Mouse (Mus musculus) frontal cortex, adult 2 months (tissue): ENCODE measurements around the gene Lsm2. TPM values are rescaled to one million over a fixed set of nuclear protein-coding genes. Genes with fewer than 3 reads are reported as not detected.
"Not testable (repeated sequence)": the region's sequence is repeated elsewhere in the genome, so short reads cannot be mapped to it uniquely, and the experiment has no call there.

Source experiments
- DNase-seq, 2 experiments: peaks; one replicate each; pipeline ENCODE4 v3.0.0; 2022; ENCODE audit warnings: low spot score in 1 of 2; ENCODE audit errors: extremely low spot score in 1 of 2
- polyA plus RNA-seq: library from polyadenylated mRNA; depleted of rRNA; stranded (reverse); fragments of >200 nt; gene quantifications from 2 replicates; pipeline ENCODE4 v1.2.3, GENCODE M21; 2012

Lsm2 gene
- polyA plus RNA-seq, 1 experiment = 49.7 TPM

DNA sequence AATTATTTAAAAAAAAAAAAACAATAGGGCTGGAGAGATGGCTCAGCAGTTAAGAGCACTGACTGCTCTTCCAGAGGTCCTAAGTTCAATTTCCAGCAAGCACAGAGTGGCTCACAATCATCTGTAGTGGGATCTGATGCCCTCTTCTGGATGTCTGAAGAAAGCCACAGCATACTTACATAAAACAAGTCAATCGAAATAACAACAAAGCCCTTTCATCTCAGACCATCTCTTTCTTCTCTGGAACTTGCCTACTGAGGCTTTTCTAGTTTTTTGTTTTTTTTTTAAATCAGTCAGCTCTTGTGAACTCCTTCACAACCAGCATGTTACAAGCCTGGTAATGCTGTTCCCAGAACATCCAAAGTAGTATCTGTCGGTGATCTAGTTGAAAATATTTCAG, 1.0 kb upstream of the Lsm2 start:
- peak in 1 of 2 experiments; percentile 65 for DNase-seq

DNA sequence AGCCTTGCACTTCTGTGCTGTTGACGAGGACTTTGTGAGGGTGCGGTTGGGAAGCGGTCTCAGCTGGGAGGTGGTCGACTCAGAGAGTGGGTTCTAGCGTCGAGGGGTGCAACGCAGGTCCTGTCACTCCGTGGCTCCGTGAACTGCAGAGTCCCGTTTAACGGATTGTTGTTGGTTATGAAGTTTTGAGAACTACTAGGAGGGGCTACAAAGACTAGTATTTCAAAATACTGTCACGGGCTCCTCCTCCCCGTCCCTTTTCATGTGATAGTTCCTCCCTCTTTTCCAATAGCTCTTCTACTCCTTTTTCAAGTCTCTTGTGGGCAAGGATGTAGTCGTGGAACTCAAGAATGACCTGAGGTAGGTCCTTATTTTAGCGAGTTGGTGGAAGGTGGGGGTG, 666 bp downstream of the Lsm2 start:
- no peak for DNase-seq

DNA sequence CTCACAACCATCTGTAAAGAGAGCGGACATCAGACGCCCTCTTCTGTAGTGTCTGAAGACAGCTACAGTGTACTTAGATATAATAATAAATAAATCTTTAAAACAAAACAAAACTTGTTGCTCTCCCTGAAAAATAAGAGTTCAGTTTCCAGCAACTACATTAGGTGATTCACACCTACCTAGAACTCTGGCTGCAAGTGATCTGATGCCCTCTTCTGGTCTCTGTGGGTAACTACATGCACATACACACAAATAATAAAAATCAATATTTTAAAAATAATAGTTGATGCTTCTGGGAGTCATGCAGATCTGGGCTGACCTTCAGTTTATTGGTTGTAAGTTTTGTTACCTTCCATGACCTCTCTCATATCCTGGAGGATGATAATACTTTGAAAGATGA, 2.6 kb downstream of the Lsm2 start:
- peak in 1 of 2 experiments; percentile 32 for DNase-seq

DNA sequence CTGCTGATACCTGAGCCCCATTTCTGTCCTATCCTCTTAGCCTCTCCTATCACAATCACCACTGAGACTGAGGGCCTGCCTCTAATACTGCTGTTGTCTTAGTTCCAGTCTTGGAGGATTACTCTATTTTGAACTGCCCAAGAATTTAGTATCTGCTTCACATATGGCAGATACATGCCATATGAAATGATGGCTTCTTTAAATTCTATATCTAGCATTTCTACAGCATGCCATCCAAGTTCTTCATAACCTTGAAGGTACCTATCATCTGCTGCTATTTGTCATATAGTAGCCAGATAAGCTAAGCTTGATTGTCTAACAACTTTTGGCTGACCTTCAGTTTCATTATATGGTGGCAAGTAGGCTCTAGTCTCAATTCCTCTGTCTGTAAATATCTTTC, 13.1 kb downstream of the Lsm2 start:
- no peak for DNase-seq

DNA sequence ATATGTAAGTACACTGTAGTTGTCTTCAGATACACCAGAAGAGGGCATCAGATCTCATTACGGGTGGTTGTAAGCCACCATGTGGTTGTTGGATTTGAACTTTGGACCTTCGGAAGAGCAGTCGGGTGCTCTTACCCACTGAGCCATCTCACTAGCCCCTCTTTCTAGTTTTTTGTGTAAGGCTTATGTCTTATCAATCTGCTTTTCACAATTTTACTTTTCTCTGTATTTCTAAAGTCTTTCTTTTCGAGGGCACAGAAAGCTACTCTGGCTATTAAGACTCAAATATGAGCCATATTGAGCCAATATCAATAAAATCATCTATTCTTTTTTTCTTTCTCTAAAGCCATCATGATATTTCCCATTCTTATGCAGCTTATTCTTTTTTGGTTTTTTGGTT, 13.5 kb downstream of the Lsm2 start:
- DNase-seq = not testable (repeated sequence)

DNA sequence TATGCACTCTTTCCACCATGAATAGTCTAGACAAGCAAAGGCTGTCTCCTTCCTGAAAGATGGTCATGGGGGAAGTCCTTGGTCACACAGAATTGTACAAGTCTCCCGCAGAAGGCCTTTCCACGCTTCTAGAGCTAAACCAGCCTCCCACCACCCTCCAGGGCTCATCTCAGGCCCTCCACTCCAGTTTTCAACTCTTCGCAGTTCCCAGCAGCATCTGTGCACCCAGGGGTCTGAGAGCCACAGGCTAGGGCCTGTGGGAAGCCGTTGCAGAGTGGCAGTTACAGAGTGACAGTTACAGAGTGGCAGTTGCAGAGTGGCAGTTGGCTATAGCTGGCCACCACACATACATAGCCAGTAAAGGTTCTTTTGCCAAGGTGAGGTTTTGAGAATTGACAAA, 14.3 kb downstream of the Lsm2 start:
- not testable (repeated sequence) for DNase-seq

DNA sequence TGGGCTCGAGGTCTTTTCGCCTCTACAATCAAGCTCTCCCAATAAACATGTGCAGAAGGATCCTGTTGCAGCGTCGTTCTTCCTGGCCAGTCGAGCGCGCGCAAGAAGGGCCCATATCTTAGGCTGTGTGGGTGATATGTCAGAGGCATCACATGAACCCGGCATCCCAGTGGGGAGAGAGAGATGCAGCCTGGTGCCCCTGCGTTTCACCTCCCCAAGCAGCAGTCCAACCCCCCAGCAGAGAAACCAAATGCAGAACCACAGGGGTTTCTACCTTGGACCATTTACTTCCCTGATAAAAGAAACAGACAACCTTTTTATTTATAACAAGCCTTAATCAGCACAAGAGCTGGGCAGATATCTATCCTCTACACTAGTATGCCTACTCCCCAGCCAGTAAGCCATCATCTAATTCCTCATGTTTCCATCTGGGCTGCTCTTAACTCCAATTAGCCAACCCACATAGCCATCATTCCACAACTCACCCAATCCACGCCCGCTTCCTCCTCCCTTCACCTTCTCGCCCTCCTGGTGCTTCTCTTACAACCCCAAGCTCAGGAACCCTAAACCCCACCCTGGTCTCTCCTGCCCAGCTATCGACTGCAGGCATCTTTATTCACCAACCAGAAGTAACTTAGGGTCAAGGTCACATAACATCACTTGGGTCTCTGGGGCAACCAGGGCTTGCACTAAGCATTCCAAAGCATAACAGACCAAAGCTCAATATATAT, 14.9 kb downstream of the Lsm2 start:
- no peak for DNase-seq

DNA sequence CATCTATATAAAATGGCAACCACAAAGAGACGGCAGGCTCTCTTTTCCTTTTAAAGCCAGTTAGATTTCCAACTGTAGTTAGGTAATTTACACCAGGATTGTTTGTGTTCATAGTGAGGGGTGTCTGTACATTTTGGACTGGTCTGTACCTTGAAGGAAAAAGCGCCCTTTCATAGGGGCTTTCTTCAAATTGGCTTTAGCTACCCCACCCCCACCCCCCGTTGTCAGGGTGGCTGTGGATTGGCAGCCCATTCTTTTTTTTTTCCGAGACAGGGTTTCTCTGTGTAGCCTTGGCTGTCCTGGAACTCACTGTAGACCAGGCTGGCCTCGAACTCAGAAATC, 15.5 kb downstream of the Lsm2 start:
- DNase-seq = no peak

DNA sequence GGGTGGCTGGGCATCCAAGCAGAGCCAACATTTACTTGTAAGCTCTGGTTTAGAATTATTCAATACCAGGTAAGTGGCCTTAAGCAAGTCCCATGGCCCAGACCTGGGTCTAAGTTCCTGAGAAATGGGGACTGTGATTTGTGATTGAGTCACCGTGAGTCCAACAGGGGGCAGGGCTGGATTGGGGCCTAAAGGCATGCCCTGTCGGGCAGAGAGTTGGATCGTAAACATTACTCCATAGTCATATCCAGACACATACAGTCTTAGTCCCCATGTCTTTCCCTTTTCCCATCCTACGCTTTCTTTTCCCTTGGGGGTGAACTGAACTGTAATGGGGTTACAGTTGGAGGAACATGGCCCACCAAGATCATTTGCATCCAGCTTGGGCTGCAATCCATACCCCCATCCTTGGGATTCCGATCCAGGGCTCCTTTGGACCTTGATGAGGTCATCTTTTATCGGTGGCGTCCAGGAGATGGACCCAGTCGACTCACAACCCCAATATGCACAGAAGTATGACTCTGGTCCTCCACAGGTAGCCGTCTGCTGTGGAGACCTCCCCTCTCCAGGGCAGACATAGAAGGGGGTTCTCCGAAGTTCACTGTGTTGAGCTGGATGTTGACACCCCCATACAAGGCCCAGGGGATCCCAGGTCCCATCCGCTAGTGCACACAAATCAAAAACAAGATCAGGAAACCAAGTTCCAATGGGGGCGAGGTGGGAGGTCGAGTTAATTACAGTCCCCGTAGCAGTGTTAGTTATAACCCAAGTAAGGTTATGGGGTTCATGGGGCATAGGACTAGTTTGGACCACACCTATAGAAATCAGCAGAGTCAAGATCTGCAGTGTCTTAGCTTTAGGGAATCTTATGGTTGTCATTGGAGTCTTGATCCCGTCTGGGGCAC, 17.1 kb downstream of the Lsm2 start:
- DNase-seq = no peak

DNA sequence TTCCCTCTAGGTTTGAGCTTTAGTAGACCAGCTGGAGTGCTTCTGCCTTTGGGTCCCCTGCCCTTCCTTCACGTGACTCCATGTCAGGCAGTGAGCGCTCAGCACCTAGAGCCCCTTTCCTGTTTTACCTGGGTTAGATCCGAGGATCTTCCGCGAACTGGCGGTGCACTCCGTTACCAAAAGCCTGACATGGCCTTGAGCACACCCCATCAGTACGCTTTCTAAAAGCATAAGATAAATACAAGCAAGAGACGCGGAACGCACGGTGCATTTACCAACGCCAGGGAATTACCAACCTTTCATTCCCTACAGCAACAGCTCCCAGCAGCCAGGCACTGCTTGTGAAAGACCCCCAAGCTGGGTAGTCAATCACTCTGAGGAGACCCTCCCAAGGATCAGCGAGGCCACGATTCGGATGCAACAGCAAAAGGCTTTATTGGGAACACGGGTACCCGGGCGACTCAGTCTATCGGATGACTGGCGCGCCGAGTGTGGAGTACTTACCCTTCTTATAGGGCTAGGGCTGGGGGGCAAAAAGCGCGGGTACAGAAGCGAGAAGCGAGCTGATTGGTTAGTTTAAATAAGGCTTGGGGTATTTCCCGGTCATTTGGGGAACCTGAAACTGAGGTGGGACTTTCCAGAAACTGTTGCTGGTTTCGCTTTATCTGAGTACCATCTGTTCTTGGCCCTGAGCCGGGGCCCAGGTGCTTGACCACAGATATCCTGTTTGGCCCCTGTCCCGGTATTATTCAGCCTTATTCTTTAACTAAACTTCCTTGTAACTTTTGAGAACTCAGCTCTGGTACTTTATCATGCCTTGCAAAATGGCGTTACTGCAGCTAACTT, 18.4 kb downstream of the Lsm2 start:
- DNase-seq = not testable (repeated sequence)

DNA sequence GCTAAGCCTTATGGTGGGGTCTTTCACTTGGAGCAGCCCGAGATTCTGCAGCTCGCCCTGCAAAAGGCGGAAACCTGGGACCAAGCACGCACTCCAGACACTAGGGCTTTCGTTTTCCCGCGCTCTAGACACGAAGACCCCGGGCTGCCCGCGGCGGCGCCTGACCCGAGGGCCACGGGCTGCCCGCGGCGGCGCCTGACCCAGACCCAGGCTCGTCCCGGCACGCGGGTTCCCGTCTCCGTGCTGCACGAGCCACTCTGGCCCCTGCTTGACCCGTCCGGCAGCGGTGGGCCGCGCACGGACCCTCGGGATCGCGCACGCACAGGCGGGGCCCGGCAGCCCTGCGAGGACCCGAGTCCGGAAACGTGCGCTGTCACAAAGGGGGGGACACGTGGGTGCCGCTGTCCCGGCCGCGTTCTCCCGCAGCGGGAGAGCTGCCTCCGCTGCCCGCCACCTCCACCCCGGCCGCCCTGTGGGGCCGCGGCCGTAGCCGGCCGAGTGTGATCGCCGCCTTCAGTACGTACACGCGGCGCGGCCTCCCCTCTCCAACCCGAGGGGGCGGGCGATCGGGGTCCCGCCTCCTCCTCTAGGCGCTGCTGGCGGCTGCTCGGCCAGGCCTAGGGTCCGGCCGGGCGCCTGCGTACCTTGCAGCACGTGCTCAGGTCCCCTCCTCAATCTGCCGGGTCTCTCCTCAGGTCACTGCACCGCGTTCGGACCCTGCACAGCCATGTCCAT, 19.2 kb downstream of the Lsm2 start, which contains the start of gene Vars:
Vars (plus strand) TSS at position 271 of the 735 bp plus-strand sequence.
- peak; percentile 33 to 73 for DNase-seq

DNA sequence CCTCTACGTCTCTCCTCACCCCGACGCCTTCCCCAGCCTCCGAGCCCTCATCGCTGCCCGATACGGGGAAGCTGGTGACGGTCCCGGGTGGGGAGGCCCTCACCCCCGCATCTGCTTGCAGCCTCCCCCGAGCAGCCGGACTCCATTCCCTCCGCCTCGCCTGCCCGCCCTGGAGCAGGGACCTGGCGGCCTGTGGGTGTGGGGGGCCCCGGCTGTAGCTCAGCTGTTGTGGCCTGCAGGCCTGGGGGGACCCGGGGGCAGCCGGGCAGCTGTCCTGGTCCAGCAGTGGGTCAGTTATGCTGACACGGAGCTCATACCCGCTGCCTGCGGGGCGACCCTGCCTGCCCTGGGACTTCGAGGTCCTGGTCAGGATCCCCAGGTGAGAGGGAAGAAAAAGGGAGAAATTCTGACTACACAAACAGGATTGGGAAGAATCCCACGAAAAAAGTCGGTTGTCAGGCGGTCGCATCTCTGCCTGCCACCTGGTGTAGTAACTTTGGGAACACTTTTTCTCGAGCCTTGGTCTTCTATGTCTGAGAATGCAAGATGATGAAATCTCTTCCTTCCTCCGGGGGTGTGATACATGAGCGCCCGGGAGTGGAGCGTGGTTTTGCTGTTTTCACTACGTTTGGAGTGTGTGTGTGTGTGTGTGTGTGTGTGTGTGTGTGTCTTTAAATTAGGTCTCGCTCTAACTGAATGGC, 19.9 kb downstream of the Lsm2 start:
- DNase-seq = peak in 1 of 2 experiments; percentile 56

DNA sequence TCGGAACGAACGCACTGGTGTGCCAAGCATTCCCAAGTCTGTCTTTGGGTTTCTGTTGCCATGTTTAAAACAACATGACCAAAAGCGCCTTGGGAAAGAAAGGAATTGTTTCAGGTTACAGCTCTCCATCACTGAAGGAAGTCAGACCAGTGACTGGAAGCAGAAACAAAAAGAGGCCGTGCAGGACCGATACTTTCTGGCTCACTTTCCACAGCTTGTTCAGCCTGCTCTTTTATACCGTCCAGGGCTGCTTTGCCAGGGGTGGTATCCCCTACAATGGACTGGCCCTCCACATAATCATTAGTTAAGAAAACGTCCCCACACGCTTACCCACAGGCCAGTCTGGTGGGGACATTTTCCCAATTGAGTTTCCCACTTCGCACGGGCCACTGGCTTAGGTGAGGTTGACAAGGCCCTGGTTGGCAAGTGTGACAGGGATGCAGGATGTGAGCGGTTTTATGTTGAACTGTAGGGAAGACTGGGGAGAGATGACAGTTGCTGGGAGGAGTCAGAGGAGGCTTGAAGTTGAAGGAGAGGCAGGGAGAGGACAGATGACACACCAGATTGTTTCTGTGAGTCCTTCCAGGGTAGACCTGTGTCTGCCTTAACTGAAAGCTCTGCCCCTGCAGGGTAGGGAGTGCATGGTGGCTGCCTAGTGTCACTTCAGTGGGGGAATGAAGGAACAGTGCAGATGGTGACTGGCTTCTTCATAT, 20.6 kb downstream of the Lsm2 start:
- no peak for DNase-seq

DNA sequence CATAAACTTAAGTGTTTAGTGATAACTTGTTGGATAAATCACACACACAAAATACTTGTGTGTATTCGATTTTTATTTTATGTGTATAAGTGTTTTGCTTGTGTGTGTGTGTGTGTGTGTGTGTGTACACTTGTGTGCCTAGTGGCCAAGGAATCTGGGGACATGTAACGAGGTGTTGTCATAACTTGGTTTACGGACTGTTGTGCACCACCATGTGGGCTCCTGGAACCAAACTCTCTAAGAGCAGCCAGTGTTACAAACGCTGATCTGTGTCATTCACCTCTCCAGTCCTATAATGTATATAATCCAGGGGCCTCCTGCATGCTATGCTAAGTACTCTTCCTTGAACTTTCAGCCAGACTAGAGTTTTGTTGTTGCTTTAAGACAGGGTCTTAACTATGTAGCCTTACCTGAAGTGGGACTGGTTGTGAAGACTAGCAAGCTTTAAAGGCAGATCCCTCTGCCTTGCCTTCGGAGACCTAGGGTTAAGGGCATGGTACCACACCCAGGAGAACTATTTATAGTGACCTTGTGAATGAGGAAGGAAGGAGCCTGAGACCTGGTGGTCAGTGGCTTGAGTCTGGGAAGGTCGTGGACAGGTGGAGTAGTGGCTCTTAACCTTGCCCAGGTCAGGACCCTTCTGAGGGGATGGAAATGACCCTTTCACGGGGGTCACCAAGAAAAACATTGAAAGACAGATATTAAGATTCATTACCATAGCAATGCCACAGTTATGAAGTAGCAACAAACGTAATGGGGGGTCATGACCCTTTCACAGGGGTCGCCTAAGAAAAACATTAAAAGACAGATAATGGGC, 21.6 kb downstream of the Lsm2 start:
- no peak for DNase-seq

DNA sequence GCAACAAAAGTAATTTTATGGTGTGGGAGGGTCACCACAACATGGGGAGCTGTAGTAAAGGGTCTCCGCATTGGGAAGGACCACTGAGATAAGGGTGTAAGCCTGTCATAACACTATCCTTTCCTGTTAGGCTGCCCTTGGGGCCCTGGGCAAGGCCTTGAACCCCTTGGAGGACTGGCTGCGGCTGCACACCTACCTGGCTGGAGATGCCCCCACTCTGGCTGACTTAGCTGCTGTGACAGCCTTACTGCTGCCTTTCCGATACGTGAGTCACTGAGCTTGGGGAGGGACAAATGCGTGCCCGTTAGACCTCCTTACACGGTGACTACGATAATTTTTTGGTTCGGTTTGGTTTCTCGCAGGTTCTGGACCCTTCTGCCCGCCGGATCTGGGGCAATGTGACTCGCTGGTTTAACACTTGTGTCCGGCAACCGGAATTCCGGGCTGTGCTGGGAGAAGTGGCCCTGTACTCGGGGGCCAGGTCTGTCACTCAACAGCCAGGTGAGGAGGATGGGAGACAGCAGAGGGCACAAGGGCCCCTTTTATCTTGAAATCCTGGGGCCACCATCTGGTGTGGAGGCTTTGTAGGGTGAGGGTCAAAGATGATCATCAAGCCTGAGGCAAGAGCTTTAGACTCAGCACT, 22.5 kb downstream of the Lsm2 start:
- no peak for DNase-seq

DNA sequence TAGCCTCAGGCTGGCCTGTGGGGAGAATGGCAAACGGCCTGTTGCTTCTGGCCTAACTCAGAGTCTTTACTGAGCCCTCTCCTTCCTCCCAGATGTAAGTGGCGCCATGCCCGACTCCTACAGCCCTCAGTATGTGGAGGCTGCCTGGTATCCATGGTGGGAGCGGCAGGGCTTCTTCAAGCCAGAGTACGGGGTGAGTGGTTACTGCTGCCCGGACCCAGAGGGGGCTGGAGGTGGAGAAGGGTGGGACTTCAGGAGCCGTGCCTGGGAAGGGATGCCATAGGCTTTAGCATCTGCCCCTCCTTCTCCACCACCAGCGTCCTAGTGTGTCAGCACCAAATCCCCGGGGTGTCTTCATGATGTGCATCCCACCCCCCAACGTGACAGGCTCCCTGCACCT, 23.5 kb downstream of the Lsm2 start:
- DNase-seq = no peak

DNA sequence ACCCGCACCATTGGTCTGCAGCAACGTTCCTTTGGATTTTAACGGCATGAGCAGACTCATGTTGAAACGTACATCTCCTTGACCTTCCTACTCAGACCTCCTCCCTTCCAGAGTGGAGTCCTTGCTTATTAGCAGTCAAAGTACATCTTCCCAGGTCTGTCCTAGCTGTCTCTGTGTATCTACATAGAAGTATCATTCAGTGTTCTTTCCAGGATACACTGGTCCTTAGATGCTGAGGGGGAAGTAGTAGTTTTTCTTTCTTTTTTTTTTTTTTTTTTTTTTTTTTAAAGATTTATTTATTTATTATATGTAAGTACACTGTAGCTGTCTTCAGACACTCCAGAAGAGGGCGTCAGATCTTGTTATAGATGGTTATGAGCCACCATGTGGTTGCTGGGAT, 24.2 kb downstream of the Lsm2 start:
- not testable (repeated sequence) for DNase-seq
